12 mouse cellular contexts compared by ENCODE assay signal in the genomic region with DNA sequence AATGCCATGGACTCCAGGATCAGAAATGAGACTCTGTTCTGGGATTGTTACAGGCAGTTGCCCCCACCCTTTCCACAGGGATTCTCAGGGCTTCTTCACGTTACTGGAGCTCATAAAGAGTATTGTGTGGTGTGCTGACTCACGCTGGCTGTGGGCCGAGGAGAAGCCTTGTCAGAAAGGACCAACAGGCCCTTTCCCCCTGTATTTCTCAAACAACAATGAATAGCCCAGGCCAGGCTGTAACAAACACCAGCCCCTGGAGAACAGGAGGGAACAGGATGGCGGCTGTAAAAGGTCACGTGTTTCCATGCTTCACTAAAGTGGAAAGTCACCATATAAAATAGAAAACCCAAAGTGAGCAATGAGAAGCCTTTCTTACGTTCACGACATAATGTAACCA. TPM values are rescaled to one million over a fixed set of nuclear protein-coding genes. Genes with fewer than 3 reads are reported as not detected.
DNase-seq lines count a peak whose midpoint lies in the region.
"Had no signal": no experiment of that assay in that cellular context is flagged by ENCODE, and none has a peak within 500 bp of the region (broad histone marks: within the 10 kb centered on the region; RNA-seq: fewer than 3 reads in every experiment).

No protein-coding gene starts in this region.

- peak; percentile 73 for DNase-seq in adrenal gland, adult 2 months
- DNase-seq in adrenal gland, postnatal 4 days (ENCODE audit: low spot score in 2 of 2), result no peak
- peak; percentile 37 for DNase-seq in ovary, postnatal 36 days (ENCODE audit: low spot score)
- DNase-seq in ovary, postnatal 14 days (ENCODE audit: low spot score), result no peak
- peak; percentile 32 for DNase-seq in gastrocnemius, postnatal 36 days
- peak; percentile 41 for DNase-seq in splenic B cell, adult 2 months (ENCODE audit: low read depth, low spot score)
- DNase-seq in left cerebral cortex, postnatal 10 days (ENCODE audit: extremely low spot score in 1 of 2, low spot score in 2 of 2), result no peak
- DNase-seq in left cerebral cortex, postnatal 25 days (ENCODE audit: low spot score in 2 of 2), result no peak
- DNase-seq: kidney, postnatal 14 days; lung, embryonic 14.5 days had no signal

- intact Hi-C loops in gastrocnemius, postnatal 36 days (cut with DNase I), result no loop called here
- intact Hi-C loops in left cerebral cortex, postnatal 10 days (cut with DNase I), result no loop called here
- intact Hi-C loops in left cerebral cortex, postnatal 25 days (cut with DNase I), result no loop called here

- H3K36me3 ChIP-seq in splenic B cell, adult 2 months (ENCODE audit: control insufficient read depth, insufficient read depth, low read length, poor library complexity, severe bottlenecking), result no peaks in the 10 kb centered on the region
- H3K36me3 ChIP-seq: embryonic facial prominence, embryonic 12.5 days; neural tube, embryonic 13.5 days had no signal

- no peaks in the 10 kb centered on the region for H3K27me3 ChIP-seq in splenic B cell, adult 2 months (ENCODE audit: control insufficient read depth, insufficient read depth, low read length, poor library complexity, severe bottlenecking)
- H3K27me3 ChIP-seq: embryonic facial prominence, embryonic 12.5 days; neural tube, embryonic 13.5 days had no signal

RNA-seq across cellular contexts. Expression of gene Scd2, which starts 28.2 kb away (rescaled TPM):
- total RNA-seq in adrenal gland, adult 2 months (2021), result 1,000 to 10,000 TPM in 1 of 2 experiments, 100 to 1,000 TPM in 1; 845 to 1,065 TPM
- polyA plus RNA-seq in adrenal gland, adult 2 months (2012; rRNA removed), result 432 and 748 TPM in 2 replicates
- total RNA-seq in adrenal gland, postnatal 4 days (2021), result 100 to 1,000 TPM; 412 to 445 TPM
- total RNA-seq in gastrocnemius, postnatal 36 days (2021), result 10 to 100 TPM in 1 of 2 experiments, 1 to 10 TPM in 1; 6.4 to 12.3 TPM
- total RNA-seq in left cerebral cortex, postnatal 10 days (2021), result 100 to 1,000 TPM; 603 to 619 TPM
- 100 to 1,000 TPM; 585 to 640 TPM for total RNA-seq in left cerebral cortex, postnatal 25 days (2021)

Comparison
In these comparisons a context has a peak if more than half of its experiments do, and no peak if none do; other contexts are left out.
1. DNase-seq: peak in adrenal gland, adult 2 months (single experiment), ovary, postnatal 36 days (single experiment), gastrocnemius, postnatal 36 days (2 of 2) and splenic B cell, adult 2 months (single experiment); none in adrenal gland, postnatal 4 days (0 of 2), ovary, postnatal 14 days (single experiment), left cerebral cortex, postnatal 10 days (0 of 2) and left cerebral cortex, postnatal 25 days (0 of 2).
2. RNA of gene Scd2, which starts 28.2 kb away (total RNA-seq): 845 to 1,065 TPM in adrenal gland, adult 2 months, 585 to 640 TPM in left cerebral cortex, postnatal 25 days, 603 to 619 TPM in left cerebral cortex, postnatal 10 days and 412 to 445 TPM in adrenal gland, postnatal 4 days; 6.4 to 12.3 TPM in gastrocnemius, postnatal 36 days; every median in the first group is over 10 times any median in the second.